Mouse (Mus musculus) heart, adult 9 months (tissue): ENCODE measurements at regions not wholly inside any gene's neighbourhood (a gene's known extent, or its start where the extent isn't known, plus 50 kb on each side); places are given as distances from the start of the nearest gene placed in this dataset.

ENCODE experiments used
- DNase-seq, 2 experiments: peaks; one replicate each; pipeline ENCODE4 v3.0.0; 2022; ENCODE audit warnings: low spot score in 2 of 2

- DNase-seq, result no peak
These were observed 237.6 kb upstream of the Pabpc6 start for GRCm38 (mm10) chr17:9907077-9907476.

GRCm38 (mm10) chr17:9905501-9906462 is 236.3 kb upstream of the Pabpc6 start:
- no peak for DNase-seq

DNA sequence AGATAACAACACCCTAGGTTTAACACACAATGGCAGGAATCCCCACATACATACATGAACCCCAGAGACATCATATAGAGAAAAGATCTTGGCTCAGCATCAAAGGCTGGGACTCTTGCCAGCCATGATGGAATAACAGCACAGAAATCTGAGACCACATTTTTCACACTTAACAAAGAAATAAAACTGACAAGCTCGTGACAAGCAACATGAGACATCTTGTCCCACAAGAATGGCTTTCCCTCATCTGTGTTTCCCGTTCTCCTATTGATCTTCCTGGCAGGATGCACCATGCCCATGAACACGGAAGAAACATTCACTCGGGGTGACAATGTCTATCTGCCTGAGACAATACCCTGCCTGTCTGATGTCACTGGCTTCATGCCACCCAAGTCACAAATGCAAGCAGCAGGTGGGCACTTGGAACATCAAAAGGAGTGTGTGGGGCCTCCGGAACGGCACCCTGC is 235.0 kb upstream of the Pabpc6 start:
- no peak for DNase-seq

DNA sequence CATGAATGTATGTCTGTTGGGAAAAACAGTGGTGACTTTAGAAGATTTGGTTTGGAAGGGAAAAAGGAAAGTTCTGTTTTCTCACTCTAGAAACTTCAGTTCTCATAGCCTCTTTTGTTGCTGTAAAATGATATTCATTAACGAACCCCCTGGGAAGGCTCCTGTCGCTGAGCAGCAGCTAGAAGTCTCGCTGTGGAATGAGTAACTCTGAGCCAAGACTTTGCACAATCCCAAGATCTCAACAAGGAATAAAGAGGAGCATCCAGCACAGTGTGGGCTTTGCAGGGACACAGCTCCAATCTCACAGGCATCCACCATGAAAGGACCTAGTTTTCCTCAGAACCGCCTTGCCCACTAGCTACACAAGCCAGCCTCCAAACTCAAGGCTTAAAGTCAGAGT is 233.8 kb upstream of the Pabpc6 start:
- DNase-seq, result no peak

- DNase-seq, result no peak
These were observed 227.4 kb upstream of the Pabpc6 start for GRCm38 (mm10) chr17:9896964-9897363.

- no peak for DNase-seq
These were observed 226.2 kb upstream of the Pabpc6 start for GRCm38 (mm10) chr17:9895686-9896082.

GRCm38 (mm10) chr17:9894828-9895685 is 225.5 kb upstream of the Pabpc6 start:
- peak; percentile 87 to 88 for DNase-seq

DNA sequence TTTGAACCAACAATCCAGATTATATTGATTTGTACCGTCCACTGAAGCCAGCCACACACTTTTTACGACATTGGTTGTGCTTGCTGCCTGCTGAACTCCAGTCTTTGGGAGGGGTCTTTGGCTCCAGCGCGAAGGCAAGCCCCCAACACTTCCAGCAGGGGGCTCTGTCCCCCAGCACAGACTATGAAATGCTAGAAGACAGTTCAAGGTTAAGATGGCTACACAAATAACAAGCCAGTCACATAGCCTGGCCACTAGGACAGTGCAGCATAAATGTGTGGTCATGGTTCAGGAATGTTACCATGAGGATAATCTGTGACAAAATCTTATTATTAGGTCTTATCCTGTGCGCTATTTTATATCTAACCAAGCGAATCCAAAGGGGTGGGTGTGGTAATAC is 224.4 kb upstream of the Pabpc6 start:
- peak in 1 of 2 experiments; percentile 31 for DNase-seq

GRCm38 (mm10) chr17:9892776-9893175 is 223.3 kb upstream of the Pabpc6 start:
- DNase-seq, result no peak

- DNase-seq, result no peak
These were observed 222.6 kb upstream of the Pabpc6 start for GRCm38 (mm10) chr17:9892141-9892540.

DNA sequence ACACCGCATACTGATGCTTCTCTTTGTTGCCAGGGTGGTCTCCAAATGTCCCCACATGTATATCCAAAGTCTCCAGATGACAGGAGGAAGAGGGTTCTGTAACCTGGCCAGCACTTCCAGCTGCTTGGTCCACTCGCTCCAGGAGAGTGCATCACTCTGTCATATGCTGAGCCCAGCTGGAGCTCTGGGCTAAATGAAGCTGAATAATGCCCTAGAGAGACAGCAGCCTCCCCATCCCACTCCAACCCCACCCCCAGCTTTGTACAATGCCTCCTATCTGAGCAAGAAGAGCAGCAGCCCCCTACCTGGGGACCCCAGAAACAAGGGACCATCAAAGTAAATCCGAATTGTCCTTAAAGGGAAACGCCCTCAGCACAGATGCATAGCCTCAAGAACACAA is 219.0 kb upstream of the Pabpc6 start:
- DNase-seq, result no peak

GRCm38 (mm10) chr17:9885110-9885509 is 215.6 kb upstream of the Pabpc6 start:
- no peak for DNase-seq

DNA sequence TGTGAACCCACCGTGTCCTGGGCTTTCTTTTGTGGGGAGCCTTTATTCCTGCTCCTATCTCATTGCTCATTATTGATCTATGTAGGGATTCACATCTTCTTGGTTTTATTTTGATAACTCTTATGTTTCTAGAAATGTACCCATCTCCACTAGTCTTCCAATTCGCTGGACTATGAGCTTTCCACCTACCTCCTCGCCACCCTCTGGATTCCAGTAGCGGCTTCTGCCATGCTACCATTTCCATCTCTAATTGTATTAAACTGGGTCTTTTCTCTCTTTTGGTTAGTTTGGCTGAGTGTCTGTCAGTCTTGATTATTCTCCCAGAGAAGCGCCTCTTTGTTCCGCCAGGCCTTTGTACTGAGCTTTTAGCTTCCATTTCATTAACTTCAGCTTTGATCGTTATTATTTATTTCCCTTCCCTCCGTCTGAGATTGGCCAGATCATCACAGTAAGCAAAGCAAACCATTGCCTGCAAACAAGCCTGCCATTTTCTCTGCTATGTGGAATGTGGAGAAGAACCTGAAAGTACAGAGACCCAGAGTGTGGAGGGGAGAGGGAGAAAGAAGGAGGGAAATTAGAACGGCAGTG is 213.2 kb upstream of the Pabpc6 start:
- no peak for DNase-seq

DNA sequence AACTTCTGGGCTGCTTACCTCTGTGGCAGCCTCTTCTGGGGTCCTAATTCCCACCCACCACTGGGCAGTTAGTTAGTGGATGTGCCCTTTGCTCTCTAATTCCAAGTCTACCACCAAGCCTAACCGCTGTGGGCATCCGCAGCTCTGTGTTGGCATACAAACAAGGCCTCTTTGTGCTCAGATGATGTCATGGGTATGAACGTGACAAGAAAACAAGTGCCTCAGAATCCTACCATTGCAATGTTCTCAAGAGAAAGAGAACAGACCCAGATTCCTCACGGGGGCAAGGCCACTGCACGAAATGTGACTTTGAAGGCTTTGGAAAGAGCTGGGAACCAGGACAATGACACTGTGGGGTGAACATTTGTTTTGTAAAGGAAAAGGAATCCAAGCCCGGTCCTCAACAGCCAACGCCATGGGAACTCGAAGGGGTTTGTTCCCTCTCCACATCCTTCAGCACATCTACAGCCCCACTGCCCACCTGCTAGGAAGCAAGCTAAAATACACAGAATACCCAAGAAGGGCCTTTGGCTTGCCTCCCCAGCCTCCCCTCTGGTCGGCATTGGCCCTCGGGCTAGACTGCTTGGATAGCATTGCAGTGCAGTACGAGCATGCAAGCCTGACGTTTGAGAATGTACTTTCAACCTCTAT is 210.2 kb upstream of the Pabpc6 start:
- DNase-seq, result no peak

- no peak for DNase-seq
These were observed 204.2 kb upstream of the Pabpc6 start for GRCm38 (mm10) chr17:9873695-9874094.

DNA sequence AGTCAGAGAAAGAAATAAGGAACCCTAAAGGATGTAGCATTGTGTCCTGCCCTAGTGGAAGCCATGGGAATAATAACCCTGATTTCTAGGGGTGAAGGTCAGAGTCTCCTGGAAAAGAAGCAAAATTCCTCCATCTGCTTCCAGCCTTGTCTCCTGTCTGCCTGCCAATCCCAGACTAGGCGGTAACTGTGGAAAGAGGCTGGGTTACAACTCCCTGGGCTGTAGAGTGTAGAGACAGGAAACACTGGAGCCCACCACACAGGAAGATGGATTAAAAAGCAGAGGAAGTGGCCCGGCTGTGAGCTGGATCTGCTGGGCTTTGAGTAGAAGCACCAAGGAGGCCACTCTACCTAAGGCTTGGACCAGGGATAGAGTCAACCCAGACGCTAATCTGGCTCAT is 200.7 kb upstream of the Pabpc6 start:
- peak in 1 of 2 experiments; percentile 14 for DNase-seq

GRCm38 (mm10) chr17:9868747-9869281 is 199.3 kb upstream of the Pabpc6 start:
- DNase-seq, result no peak

GRCm38 (mm10) chr17:9864254-9864653 is 194.7 kb upstream of the Pabpc6 start:
- no peak for DNase-seq

DNA sequence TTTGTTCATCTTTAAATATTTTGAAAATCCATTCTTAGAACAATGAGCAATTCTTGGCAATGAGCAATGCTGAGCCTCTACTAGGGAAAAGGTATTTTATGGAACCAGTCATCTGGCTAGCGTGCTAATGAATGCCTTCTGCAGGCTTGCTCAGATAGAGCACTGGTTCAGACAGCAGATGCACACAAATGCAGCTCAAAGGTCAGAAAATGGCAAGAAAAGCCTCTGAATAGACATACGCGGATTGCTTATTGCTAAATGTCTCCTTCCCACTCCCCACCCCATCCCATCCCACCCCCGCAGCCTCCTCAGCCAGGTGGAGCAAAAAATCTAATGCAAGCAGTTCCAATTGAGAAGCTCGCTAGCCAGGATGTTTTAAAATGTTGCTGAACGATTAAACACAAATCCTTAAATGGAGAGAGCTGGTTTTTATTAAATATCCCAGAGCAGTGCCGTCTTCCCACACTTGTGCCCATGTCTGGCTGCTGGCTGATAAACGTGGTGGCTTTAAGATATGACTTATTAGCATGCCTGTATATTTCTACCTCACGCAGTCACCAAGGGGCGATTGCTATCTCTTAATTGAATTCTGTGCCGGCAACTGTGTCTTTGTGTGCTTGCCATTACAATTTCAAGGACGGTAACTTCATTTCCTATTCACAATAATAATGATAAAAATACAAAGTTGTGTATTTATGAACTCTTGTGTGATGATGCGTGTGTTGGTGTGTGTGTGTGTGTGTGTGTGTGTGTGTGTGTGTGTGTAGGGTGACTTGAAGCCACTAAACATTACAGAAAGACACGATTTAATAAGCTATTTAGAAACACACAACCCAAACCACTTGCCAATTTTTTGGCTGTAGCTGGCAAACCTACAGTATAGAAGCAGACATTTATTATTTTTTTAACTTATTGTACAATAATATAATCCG is 192.7 kb upstream of the Pabpc6 start:
- no peak for DNase-seq

- DNase-seq, result no peak
These were observed 191.8 kb upstream of the Pabpc6 start for GRCm38 (mm10) chr17:9861346-9861745.
